Mouse (Mus musculus): ENCODE results near the gene Myh14.

DNA sequence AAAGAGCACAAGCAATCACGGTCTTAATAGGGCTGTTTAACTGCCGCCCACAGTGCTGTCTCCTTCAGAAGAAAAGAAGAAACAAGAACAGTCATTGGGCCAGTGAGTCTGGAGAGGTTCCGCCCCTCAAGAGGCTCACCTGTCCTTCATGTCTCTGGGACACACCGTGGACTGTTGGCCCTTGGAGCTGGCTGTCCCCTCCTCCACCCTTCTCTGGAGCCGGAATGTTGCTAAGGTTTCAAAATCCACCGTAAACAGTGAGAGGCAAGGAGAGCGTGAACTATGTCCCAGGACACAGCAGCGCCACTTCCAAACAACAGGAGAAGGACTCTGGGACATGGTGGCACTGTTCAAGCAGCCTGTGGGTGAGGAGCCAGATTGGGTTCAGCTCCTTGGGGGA, 13.0 kb upstream of the Myh14 start:
- no peak for TF ChIP-seq CTCF (IDR thresholded peaks at IDR 0.05; ENCODE audit: borderline replicate concordance, insufficient read depth, low read depth, low read length)
- TF ChIP-seq POLR2A (IDR thresholded peaks at IDR 0.05; ENCODE audit: borderline replicate concordance, insufficient read depth, low read length), result no peak
